Mouse (Mus musculus) bone marrow, adult 2 months (tissue): ENCODE measurements around the gene Hsd17b12. TPM values are rescaled to one million over a fixed set of nuclear protein-coding genes. Genes with fewer than 3 reads are reported as not detected.

ENCODE experiments used
- H3K27ac ChIP-seq: fragments of 200-500 bp; 2 replicates; pipeline ENCODE4 v1.5.1; 2012; ENCODE audit warnings: low read depth, mild to moderate bottlenecking, control low read depth, inconsistent platforms, low read length; ENCODE audit not compliant: control insufficient read depth, poor library complexity, insufficient read depth
- H3K4me1 ChIP-seq: fragments of 200-500 bp; 2 replicates; pipeline ENCODE4 v1.6.1; 2011; ENCODE audit warnings: low read length; ENCODE audit not compliant: control insufficient read depth, insufficient read depth
- H3K4me3 ChIP-seq: fragments of 200-500 bp; replicated peaks from 2 replicates; pipeline ENCODE3; 2011; ENCODE audit warnings: mild to moderate bottlenecking, low read depth, low read length, control low read depth; ENCODE audit not compliant: control insufficient read depth
- CTCF ChIP-seq: fragments of 200-500 bp; IDR thresholded peaks from 2 replicates; pipeline ENCODE4 v1.5.1; 2011; ENCODE audit warnings: low read length, control low read depth; ENCODE audit not compliant: control insufficient read depth, insufficient read depth
- POLR2A ChIP-seq: fragments of 200-500 bp; IDR thresholded peaks from 2 replicates; pipeline ENCODE4 v1.6.1; 2011; ENCODE audit warnings: low read depth, mild to moderate bottlenecking, control low read depth, low read length, borderline replicate concordance; ENCODE audit not compliant: control insufficient read depth
- WGBS: fragments of 180-500 bp; shearing (Covaris S2); methylation state at CpG from one replicate; pipeline ENCODE4 v1.1.7; 2018; 5-methylcytosine and 5-hydroxymethylcytosine counted together
- polyA plus RNA-seq: library from polyadenylated mRNA; stranded (reverse); fragments of >200 nt; gene quantifications from 2 replicates; pipeline ENCODE4 v1.2.4, GENCODE M21; 2011; ENCODE audit warnings: low replicate concordance; ENCODE audit not compliant: missing spikeins, insufficient read depth, insufficient read length

Hsd17b12 gene
- polyA plus RNA-seq, 1 experiment: 27.0 TPM

DNA sequence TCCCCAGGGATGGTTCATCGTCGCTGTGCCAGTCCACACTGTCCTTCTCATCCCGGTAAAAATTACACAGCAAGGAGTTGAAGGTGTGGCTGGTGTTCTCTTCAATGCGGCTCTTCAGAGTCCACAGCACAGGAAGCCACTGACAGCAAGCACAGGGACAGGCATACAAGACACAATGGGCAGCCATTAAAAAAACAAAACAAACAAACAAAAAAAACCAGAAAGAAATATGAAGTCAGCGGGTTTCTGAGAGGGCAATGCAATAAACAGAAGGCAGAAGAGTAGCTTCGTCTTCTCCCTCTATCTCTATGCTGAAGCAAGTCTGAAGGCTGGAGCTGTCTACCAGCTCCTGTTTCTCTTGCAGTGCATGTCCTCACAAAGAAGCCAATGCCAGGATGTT, 161.5 kb downstream of the Hsd17b12 start, which contains the start of gene Gm27027:
TSS of gene Gm27027 (minus strand) at position 101 of the 400 bp plus-strand sequence.
- Histone ChIP-seq H3K4me3 (no peak within 1 kb of the TSS), H3K27ac (no peak within 1 kb of the TSS), H3K4me1 (no peaks in the 10 kb centered on the region)
- TF ChIP-seq POLR2A: no peak
- TF ChIP-seq CTCF: no peak
- 87% methylated on average over 6 of the region's 6 CpGs for WGBS

DNA sequence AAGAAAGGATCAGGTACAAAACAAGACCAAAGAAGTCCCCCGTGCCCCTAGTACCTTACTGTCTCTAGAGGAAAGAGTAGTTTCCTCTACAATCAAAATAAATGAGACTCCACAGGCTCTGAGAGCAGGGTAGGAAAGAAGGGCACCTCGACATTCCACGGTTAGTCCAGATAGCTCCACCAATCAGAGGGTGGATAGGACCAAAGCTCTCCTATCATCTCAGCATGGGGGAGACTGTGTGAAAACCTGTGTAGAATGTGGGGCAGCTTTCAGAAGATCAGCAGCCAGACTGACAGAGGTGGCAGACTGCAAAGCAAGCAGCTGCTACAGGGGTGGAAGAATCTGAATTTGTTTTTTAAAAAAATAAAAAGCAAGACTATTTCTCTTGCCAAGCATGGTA, 165.0 kb downstream of the Hsd17b12 start:
- TF ChIP-seq CTCF (no peak), POLR2A (no peak)
- Histone ChIP-seq H3K4me1 (no peaks in the 10 kb centered on the region), H3K4me3 (no peak overlapping the region), H3K27ac (no peak overlapping the region)
- 78% methylated on average over 3 of the region's 3 CpGs for WGBS

GRCm38 (mm10) chr2:93992259-93992658, 165.5 kb downstream of the Hsd17b12 start:
- H3K27ac ChIP-seq: no peak overlapping the region
- no peaks in the 10 kb centered on the region for H3K4me1 ChIP-seq
- no peak for TF ChIP-seq CTCF
- WGBS: 72% methylated on average over 5 of the region's 5 CpGs
- no peak overlapping the region for H3K4me3 ChIP-seq

GRCm38 (mm10) chr2:93991336-93991735, 166.4 kb downstream of the Hsd17b12 start:
- Histone ChIP-seq H3K4me3 (no peak overlapping the region), H3K4me1 (no peaks in the 10 kb centered on the region), H3K27ac (no peak overlapping the region)
- TF ChIP-seq CTCF: no peak
- TF ChIP-seq POLR2A: no peak
- WGBS: 78% methylated on average over 3 of the region's 3 CpGs

GRCm38 (mm10) chr2:93988440-93988839, 169.3 kb downstream of the Hsd17b12 start:
- TF ChIP-seq CTCF (no peak), POLR2A (no peak)
- 70% methylated on average over 2 of the region's 2 CpGs for WGBS

More at GRCm38 (mm10) chr2:93988440-93988839, 169.3 kb downstream of the Hsd17b12 start:
- no peaks in the 10 kb centered on the region for H3K4me1 ChIP-seq
- H3K27ac ChIP-seq: no peak overlapping the region
- H3K4me3 ChIP-seq: no peak overlapping the region

Other genes with a start within 250 kb of the Hsd17b12 start
- 1.6 TPM in 1 of 2 replicates, not detected in the other for gene Gm13889, start 200.8 kb downstream of the Hsd17b12 start, polyA plus RNA-seq
- not detected in 2 replicates for gene Gm27027, start 161.6 kb downstream of the Hsd17b12 start, polyA plus RNA-seq
- 18.0 and 22.5 TPM in 2 replicates for gene Alkbh3, start 147.2 kb downstream of the Hsd17b12 start, polyA plus RNA-seq
- gene Ttc17, start 248.7 kb upstream of the Hsd17b12 start, polyA plus RNA-seq: 5.2 and 14.3 TPM in 2 replicates